Mouse (Mus musculus) cortical plate, adult 2 months (tissue): Measurements from ENCODE around the gene Micu1. TPM values are rescaled to one million over a fixed set of nuclear protein-coding genes. Genes with fewer than 3 reads are reported as not detected.

Experiments used
- H3K27ac ChIP-seq: fragments of 200-500 bp; 2 replicates; pipeline ENCODE4 v1.5.1; 2012; ENCODE audit warnings: low read length, control low read depth, inconsistent platforms; ENCODE audit not compliant: insufficient read depth
- H3K4me1 ChIP-seq: fragments of 200-500 bp; 2 replicates; pipeline ENCODE4 v1.6.1; 2011; ENCODE audit warnings: low read length; ENCODE audit not compliant: control insufficient read depth, insufficient read depth
- H3K4me3 ChIP-seq: fragments of 200-500 bp; 2 replicates; pipeline ENCODE4 v1.5.1; 2011; ENCODE audit warnings: mild to moderate bottlenecking, low read length, control low read depth; ENCODE audit not compliant: insufficient read depth
- CTCF ChIP-seq: fragments of 200-500 bp; IDR thresholded peaks from 2 replicates; pipeline ENCODE4 v1.5.1; 2011; ENCODE audit warnings: mild to moderate bottlenecking, control low read depth, low read length; ENCODE audit not compliant: insufficient read depth; ENCODE audit errors: extremely low read depth
- POLR2A ChIP-seq: fragments of 200-500 bp; IDR thresholded peaks from 2 replicates; pipeline ENCODE4 v1.6.1; 2011; ENCODE audit warnings: mild to moderate bottlenecking, low read length, control low read depth; ENCODE audit not compliant: insufficient read depth; ENCODE audit errors: extremely low read depth
- polyA plus RNA-seq: library from polyadenylated mRNA; depleted of rRNA; stranded (reverse); fragments of >200 nt; gene quantifications from 2 replicates; pipeline ENCODE4 v1.2.3, GENCODE M21; 2012

Micu1 gene
- polyA plus RNA-seq, 1 experiment: 144 TPM

DNA sequence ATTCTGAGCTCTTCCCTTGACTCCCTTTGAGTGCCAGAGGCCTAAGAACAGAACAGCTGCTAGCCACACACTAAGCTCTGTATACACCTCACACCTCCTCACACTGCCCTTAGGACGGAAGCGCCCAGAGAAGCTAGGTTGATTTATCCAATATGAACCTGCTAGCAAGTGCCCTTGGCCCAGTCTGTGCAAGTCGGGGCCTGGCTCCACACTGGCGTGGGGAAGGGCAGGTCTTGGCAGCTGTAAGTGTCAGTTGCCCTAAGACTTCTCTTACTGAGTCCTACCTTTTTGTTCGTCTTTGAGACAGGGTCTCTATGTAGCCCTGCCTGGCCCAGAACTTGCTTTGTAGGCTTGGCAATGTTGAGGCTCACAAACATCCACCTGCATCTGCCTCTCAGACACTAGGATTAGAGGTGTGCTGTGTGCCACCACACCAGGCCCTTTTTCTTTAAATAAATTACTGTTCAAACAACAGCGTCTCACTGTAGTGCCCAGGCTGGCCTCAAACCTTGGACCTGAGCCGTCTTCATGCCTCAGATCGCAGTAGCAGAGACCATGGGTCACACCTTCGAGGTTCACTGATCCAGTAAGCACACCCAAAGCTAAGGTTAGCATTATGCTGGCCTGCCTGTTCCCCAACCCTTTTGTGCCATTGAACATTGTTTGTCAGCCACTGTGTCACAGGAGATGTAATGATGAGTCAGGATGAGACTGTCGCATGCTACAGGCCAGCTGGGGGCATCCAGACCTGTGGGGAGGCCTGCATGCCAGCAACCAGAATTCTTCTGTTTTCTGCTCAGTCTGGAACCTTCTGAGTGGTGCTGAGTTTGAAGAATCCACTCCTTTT lies 182.3 kb downstream of the Micu1 start:
- no peak overlapping the region for H3K27ac ChIP-seq
- no peak for TF ChIP-seq POLR2A
- no peak for TF ChIP-seq CTCF
- no peaks in the 10 kb centered on the region; the same call in none of the 2 replicates for H3K4me1 ChIP-seq
- no peak overlapping the region for H3K4me3 ChIP-seq

DNA sequence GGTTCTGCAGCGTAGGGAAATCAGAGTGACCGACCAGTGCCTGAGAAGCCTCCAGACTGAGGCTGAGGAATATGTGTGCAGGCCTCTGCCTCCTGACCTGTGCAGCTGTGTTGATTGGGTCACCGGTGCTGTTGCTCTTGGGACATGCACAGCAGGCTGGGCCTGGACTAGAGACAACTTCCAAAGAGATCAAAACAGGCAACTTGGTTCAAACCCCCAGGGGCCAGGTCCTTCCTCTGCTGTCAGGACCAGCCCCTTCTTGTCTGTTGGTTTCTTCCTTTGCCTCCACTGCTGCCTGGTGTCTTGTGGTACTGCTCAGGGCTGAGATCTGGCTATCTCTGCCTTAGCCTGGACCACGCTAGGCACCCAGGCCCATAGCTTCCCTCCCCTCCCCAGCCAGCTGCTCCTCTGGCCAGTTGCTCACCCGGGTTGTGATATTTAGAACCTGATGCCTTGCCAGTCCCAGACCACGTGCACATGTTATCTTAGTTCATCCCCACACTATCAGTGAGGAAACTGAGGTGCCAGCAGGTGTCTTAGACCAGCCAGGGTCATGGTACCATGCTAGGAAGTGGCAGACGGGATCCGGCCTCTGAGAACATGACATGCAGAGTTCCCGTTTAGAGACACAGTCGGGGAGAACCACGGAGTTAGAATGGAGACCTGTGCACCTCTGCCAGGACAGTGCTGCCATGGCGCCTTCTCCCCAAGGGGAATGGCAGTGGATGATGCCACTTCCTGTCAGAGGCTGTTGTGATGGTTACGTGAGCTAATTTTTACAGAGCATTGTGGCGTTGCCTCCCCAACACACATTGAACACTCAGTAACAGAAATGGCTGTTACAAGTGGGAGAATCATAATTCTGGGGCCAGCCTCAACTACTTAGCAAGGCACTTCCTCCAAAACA lies 183.2 kb downstream of the Micu1 start:
- no peak overlapping the region for H3K4me3 ChIP-seq
- H3K4me1 ChIP-seq: no peaks in the 10 kb centered on the region; the same call in none of the 2 replicates
- H3K27ac ChIP-seq: no peak overlapping the region
- no peak for TF ChIP-seq CTCF
- no peak for TF ChIP-seq POLR2A

DNA sequence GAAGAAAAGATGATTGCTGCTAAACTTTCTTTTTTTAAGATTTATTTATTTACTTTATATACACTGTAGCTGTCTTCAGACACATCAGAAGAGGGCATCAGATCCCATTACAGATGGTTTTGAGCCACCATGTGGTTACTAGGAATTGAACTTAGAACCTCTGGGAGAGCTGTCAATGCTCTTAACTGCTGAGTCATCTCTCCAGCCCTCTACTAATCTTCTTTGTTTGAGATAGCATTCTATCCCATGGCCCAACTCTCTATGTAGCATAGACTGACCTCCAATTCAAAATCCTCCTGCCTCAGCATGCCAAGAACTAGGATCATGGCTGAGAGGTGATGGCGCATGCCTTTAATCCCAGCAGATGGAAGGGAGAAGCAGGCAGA lies 183.8 kb downstream of the Micu1 start:
- no peak for TF ChIP-seq CTCF
- TF ChIP-seq POLR2A: no peak
- no peak overlapping the region for H3K27ac ChIP-seq
- no peaks in the 10 kb centered on the region; the same call in none of the 2 replicates for H3K4me1 ChIP-seq
- H3K4me3 ChIP-seq: no peak overlapping the region

DNA sequence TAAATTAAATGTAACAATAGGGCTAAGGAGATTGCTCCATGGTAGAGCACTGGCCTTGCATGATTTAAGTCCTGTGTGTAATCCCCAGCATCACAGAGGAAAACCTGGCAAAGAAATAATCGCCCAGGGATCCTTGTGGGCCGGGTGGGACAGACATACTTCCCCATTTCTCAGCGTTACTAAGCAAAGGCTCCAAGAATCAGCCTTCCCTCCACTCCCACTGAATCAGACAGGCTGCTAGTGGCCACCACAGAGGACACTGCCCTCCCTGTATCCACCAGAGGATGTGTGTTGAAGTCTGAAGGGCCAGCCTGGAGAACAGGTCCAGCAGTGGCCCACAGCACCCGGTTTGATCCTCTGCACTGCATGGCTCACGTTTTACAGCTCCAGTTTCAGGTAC lies 185.2 kb downstream of the Micu1 start:
- no peak for TF ChIP-seq POLR2A
- no peak for TF ChIP-seq CTCF
- Histone ChIP-seq H3K27ac (no peak overlapping the region), H3K4me1 (no peaks in the 10 kb centered on the region; the same call in none of the 2 replicates), H3K4me3 (no peak overlapping the region)

DNA sequence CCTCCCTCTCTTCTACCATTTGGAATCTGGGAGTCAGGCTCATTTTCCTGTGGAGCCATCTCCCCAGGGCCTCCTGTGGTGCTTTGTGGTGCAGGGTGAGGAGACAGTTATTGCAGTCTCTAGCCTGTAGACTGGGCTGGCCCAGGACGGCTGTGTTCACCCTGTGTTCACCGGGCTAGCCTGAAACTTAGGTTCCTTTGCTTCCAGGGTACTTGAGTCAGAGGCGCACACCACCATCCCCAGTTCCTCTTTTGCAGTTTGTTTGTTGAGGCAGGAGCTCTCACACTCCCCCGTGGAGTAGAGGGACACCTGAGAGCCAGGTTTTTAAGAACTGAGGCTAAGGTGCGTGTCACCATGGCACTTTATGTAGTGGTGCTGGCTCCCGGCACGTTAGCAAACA lies 187.1 kb downstream of the Micu1 start:
- Histone ChIP-seq H3K4me3 (no peak overlapping the region), H3K27ac (no peak overlapping the region), H3K4me1 (no peaks in the 10 kb centered on the region; the same call in none of the 2 replicates)
- TF ChIP-seq CTCF (no peak), POLR2A (no peak)

DNA sequence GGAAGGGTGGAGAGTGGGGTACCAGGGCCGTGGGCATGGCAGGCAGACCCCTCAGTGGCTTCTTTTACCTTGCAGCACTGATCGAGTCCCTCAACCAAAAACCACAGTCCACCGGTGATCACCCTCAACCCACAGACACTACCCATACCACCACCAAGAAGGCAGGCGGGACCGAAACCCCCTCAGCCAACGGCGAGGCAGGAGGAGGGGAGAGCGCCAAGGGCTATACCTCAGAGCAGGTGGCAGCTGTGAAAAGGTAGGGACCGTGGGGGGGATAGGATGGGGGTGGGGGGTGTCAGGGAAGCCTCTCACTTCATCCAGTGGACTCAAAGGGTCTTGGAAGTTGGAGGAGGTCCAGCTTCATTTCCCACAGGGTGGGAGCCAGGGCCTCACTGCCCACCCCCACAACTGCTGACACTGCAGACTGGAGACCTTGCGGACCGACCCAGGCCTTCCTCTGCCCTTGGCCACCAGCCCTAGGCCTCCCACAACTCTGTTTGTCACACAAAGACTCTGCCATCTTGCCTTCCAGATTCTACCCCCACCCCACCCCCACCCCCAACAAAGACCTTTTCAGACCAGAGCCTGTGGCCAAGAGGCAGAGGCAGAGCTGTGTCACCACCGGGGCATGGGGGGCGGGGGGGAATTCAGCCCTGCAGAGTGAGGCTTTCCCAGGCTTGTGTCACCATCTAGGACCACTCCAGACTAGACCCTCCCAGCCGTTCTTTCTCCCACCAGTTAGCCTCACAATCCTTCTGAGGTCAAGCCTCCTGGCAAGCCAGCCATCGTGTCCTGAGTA lies 187.9 kb downstream of the Micu1 start:
- peaks cover 1% of the 10 kb centered on the region; the same call in 1 of the 2 replicates for H3K4me1 ChIP-seq
- H3K4me3 ChIP-seq: no peak overlapping the region
- H3K27ac ChIP-seq: peak overlapping the region; percentile 87; the same call in 1 of the 2 replicates
- TF ChIP-seq POLR2A (no peak), CTCF (no peak)

DNA sequence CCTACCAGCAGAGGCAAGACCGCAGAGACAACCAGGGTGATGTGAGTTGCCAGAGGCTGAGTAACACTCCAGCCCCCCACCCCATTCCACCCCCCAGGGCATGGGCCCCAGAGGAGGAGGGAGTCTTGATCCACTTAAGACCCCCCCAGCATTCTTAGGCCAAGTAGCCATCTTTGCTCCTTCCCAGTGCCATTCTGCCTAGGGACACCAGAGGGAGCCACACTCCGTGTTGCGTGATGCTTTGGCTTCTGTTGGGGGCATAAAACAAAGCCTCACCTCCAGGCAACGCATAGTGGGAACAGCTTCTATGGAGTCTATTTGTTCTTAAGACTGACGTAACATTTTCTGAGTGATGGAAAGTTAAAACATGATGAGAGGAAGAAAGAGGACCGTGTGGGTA lies 190.7 kb downstream of the Micu1 start:
- H3K27ac ChIP-seq: no peak overlapping the region
- no peak overlapping the region for H3K4me3 ChIP-seq
- TF ChIP-seq CTCF (peak; percentile 100), POLR2A (no peak)
- H3K4me1 ChIP-seq: peaks cover 12% of the 10 kb centered on the region

DNA sequence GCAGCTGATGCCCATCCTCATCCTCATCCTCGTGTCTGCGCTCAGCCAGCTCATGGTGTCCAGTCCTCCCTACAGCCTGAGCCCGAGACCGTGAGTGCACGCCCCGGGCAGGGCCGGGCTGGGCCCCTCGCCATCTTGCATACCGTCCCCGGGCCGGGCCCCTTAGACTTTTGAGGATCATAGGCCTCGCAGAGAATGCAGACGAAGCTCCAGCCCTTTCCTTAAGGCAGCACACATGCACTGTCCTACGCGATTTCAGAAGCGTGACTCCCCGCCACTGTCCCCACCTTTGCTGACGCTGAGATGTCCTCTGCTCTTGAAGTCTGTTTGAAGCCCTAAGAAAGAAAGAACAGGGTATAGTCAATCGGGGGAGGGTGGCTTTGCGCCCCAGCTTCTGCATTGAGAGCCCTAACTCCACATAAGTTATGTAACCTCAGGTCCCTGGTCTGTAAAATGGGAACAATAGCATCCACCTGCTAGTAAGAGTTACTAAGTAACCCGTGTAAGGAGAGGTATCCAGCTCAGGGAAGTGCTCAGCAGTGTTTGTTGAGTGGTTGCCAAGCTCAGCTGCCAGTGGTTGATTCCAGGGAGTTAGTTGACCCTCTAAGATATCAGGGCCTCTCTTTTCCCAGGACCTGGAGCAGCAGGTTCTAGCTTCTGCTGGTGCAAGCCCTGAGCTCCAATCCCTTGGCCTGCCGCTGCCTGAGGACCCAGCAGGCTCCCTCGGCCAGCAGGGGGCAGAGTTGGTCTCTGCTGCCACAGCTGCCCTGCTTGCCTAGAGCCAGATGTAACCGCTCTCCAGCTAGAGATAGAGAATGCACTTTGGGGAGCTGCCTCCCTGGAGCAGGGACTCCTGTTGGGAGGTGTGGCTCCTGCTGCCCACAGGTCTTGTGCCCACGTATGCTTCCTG lies 192.2 kb downstream of the Micu1 start:
- TF ChIP-seq CTCF (peak; percentile 84), POLR2A (no peak)
- H3K4me1 ChIP-seq: peaks cover 20% of the 10 kb centered on the region
- no peak overlapping the region for H3K4me3 ChIP-seq
- H3K27ac ChIP-seq: peak overlapping the region; percentile 2; the same call in 1 of the 2 replicates
